Mouse (Mus musculus): ENCODE measurements around the gene Siglecg.

Siglecg gene

DNA sequence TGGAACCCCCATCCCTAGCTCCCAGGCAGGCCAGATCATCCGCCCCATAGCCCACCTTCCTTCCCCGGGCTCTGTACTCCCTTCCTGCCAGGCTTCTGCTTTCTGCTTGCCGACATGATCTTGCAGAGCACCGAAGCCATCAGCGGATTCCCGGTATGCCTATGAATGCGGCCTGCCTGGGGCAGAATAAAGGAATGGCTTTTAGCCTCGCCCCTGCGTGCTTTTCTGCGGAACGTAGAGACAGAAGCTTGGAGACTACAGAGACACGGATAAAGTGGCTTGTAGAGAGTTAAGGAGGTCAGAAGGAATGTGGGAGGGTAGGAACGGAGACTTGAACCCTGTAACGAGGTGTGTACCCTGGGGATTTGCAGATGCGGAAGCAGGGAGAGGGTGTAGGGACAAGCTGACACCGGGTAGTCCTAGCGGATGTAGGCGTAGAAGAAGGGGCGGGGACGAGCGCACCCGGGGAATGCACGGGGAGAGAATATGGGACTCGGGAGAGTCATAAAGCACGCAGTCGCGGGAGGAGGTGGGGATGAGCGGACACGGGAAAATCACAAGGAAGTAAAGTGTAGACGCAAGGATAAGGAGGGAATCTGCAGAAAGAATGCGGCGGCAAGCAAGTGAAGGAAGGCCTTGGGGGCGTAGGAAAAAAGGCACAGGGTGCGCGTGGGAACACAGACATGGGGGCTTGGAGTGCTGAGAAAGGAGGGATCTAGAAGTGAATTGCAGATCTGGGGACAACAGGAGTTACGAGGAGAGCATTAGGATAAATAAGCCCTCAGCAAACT lies 35.3 kb downstream of the Siglecg start:
- peak; percentile 59 for DNase-seq

DNA sequence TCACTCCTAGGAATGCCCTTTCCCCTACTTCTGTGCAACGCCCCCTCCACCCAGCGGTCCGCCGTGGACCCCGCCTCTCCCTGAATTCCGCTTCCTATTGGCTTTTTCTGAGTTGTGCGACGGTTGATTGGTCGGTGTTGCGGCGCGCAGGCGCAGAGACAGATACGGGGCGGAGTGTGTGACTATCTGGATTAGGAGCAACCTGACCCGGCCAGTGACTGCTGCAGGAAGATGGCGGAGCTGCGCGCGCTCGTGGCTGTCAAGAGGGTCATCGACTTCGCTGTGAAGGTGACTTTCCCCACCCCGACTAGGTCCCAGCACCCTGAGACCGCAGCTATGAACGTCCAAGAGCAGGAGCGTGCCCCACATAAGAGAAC lies 35.9 kb downstream of the Siglecg start, which contains the start of the genes Etfb and Gm45233:
TSS of gene Etfb (plus strand) at position 167 of the 377 bp plus-strand sequence.
TSS of gene Gm45233 (plus strand) at position 212 of the 377 bp plus-strand sequence.
- peak; percentile 93 for DNase-seq

DNA sequence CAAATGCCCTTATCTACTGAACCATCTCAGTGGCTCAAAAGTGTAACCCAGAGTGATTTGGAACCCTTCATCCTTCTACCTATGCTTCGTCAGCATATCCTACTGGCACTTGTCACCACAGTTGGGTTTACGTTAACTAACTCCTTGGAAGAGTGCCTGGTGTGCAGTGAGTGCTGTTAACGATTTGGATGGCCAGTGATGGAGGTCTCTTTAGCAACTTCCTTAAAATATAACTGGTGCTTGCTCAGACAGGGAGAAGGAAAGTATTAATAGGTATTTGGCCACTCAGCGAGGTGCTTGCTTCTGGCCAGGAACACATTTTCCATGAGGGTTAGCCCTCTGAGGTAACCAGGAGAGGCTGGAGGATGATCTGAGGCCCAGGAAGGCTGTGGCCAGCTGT lies 39.8 kb downstream of the Siglecg start:
- DNase-seq, result no peak

DNA sequence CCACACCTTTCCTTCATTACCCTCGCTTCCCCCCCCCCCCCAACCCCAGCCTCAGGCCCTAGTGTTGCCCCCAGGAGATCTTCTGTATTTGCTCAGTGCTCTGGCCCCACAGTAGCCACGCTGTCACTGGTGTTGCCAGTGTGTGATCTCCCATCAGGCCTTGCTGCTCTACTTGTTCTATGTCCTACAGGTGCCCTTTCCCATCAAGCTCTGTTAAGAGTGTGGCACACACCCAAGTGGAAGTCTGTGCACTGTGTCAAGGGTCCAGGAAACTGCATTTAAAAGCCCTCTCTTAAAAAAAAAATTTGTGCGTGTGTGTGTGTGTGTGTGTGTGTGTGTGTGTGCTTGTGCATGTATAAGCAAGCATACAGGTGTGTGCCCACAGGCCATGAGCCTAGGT lies 40.2 kb downstream of the Siglecg start:
- DNase-seq, result no peak

DNA sequence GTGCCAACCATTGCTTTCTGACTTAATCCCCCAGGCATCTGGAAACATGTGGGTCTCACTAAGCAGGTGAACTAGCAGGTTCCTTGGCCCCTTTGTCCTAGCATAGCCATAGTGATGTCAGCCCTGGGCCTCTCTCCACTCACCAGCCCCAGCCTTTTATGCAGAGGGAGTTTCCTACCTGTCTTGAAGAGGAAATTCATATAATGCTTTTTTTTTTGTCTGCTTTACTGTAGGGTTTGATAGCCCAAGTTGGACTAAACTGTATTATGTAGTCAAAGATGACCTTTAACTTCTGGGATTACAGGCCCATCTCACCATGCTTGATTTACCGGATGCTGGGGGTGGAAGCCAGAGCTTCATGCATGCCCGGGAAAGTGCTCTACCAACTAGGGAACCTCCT lies 41.8 kb downstream of the Siglecg start:
- DNase-seq, result no peak

DNA sequence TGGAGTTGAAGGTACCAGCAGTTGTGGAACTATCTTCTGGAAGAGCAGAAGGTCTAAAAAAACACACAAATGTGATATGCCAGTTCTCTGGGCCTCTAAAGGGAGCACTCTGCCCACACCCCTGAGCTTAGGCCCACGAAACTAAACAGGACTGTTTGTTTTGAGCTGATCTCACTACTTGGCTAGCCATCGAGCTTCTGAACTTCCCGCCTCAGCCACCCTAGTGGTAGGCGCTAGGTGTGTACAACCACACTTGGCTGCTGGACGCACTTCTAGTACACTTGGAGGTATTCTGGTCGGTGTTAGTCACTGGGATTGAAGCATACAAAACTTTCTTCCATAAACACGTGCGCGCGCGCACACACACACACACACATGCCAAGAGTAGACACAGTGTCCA lies 43.7 kb downstream of the Siglecg start:
- DNase-seq, result no peak

DNA sequence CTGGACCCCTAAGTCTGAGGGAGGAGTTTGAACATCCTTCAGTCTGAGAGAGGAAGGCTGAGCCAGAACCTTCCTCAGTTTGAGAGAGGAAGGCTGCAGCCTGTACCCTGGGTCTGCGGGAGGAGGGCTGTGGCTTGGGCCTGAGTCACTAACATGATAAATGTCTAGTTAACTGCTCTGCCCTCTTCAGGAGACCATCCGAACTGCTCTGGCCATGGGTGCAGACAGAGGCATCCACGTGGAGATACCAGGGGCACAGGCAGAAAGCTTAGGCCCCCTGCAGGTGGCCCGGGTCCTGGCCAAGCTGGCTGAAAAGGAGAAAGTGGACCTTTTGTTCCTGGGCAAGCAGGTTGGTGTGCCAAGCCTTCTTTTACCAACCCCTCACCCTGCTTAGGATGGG lies 44.6 kb downstream of the Siglecg start:
- no peak for DNase-seq

DNA sequence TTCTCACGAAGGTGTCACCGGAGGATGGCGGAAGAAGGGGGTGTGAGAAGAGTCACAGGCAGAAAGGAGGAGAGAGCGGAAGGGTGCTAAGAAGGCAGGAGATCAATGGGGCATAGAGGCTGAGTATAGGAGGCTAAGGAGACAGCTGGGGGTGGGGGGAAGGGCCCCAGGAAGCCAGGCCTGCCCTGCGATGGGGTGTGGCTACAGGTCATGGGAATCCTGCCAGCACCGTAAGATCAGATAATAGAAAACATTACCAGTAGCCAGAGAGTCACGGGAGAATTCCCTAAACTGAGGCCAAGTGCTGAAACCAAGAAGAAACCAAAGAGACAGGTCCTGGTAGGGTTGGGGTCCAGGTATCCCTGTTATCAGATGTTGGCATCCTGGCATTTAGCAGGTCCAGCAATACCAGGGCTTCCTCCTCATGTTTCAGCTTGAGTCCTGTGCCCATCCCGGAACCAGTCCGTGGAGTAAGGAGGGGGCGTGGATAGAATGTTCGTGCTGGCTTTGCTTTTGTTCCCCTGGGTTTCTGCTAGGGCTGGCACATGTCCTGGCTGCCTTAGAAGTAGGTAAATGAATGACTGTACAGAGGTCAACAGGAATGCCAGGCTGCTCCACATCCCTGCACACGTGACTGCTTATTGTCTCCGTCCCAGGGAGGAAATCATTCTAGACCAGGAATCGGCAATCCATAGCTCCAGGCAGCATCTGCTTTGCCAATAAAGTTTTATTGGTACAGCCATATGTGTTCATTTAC lies 45.8 kb downstream of the Siglecg start:
- DNase-seq, result no peak

DNA sequence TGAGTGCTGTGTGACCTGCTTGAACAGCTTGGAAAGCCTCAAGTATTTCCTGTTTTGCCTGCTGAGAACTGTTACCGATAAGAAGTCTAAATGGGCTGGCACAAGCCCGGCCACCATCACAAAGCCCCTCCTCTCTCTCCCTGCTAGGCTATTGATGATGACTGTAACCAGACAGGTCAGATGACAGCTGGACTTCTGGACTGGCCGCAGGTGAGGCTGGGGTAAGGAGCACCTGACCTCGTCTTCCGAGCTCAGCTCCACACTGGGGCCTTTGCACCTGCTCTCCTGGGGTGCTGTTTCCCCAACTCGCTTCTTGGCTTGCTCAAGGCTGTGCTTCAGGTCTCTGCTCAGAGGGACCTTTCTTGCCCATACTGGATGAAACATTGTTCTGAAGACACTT lies 46.4 kb downstream of the Siglecg start:
- DNase-seq, result no peak

DNA sequence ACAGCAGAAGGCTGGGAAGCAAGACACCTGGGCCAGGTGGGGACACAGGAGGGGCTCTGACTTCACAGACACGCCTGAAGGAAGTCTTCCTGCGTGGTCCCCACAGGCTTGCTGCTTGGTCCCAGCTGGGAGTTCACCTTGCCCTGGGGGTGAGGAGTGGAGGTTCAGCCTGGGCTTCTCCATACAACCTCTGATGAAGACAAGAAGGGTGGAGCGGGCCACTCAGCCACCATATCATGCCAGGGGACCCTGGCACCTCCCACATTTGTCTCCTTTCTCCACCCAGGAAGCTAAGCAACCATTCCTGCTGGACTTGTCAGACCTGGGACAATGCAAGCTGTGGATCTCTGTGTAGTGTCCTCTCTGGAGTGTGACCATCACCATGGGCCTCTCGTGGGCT lies 54.8 kb downstream of the Siglecg start, which contains the start of gene Vsig10l:
TSS of gene Vsig10l (plus strand) at position 301 of the 400 bp plus-strand sequence.
- DNase-seq, result no peak

DNA sequence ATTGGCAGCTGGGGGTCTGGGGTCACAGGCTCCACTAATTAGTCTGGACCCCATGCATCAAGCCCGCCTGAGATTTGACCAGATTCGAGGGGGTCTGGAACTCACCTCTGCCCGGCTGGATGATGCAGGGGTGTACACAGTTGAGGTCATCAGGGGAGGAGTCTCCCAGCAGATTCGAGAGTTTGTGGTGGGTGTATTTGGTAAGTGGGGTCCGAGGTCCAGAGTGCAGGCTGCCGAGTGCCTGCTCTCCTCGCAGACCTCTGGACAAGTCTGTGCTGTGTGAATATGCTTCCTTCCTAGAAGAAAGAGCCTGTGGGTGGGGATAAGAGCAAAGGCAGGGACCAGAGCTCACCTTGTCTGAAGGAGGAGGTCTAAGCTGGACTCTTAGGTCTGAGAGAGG lies 56.0 kb downstream of the Siglecg start:
- no peak for DNase-seq

DNA sequence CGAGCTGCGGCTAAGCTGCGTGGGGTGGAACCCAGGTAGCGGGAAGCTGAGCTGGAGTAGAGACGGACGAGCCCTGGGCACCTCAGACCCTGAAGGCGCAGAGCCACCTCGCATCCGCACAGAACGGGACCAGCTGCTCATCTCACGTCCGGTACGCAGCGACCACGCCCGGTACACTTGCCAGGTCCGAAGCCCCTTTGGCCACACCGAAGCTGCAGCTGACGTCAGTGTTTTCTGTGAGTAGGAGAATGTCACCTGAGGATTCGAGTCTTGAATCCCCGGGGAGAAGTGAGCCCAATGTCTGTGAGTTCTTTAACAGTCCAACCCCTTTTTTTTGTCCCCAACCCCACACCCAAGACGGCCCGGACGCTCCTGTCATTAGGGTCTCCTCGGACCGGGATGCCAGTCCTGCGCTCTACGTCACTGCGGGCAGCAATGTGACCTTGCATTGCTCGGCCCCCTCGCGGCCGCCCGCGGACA lies 56.9 kb downstream of the Siglecg start:
- DNase-seq, result no peak

DNA sequence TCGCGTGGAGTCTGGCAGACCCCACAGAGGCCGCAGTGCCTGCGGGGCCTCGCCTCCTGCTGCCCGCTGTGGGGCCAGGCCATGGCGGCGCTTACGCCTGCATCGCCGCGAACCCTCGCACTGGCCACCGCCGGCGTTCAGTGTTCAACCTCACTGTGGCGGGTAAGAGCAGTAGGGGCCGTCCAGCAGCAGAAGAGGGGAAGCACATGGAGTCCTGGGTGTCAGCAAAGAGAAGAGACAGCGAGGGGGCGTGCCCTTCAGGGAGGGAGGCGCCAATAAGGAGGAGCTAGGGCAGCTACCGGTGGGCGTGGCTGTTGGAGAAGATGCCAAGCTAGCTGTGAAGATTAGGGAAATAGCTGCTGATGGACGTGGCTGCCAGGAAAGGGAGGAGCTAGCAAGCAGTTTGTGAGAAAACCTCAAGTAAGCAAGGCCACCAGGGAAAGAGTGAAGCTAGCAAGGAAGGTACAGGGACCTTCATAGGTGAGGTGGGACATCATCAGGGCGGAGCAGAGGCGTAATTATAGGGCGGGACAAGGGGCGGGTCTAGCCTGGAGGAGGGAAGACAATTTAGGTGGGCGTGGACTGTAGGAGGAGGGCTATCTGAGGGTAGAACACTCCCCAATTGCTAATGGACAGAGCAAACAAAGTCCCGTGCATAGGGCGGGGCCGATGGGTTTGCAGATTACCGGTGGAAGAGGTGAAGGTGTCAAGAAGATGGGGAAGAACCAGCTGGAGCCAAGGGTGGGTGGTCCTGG lies 57.5 kb downstream of the Siglecg start:
- peak; percentile 73 for DNase-seq

DNA sequence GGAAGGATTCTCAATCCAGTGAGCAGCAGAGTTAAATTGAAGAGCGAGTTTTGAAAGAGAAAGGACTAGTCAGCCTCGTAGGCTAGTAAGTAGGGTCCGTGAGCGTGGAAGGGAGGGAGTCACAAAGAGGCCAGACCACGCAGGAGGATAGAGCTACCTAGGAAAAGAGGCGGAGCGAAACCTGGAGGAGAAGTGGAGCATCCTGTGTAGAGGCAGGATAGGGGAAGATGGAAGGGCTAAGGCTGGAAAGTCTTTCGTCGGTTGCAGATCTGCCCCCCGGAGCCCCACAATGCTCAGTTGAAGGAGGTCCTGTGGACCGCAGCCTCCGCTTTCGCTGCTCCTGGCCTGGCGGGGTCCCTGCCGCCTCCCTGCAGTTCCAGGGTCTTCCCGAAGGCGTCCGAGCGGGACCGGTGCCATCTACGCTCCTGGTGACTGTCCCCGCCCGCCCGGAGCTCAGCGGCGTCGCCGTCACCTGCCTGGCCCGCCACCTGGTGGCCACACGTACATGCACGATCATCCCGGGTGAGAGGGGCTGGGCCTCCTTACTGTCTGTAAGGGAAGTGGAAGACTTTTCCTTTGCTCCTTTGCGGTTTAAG lies 58.2 kb downstream of the Siglecg start:
- DNase-seq, result peak; percentile 80

Measured in right cerebral cortex, postnatal 25 days (tissue).